Mouse (Mus musculus): ENCODE measurements around the gene Tigd3.

Tigd3 gene

GRCm38 (mm10) chr19:5847306-5847796, 46.6 kb downstream of the Tigd3 start:
- no peak for DNase-seq (ENCODE audit: low spot score)

- peak; percentile 92 for DNase-seq (ENCODE audit: low spot score)
These were observed 47.2 kb downstream of the Tigd3 start for GRCm38 (mm10) chr19:5846557-5847305.

GRCm38 (mm10) chr19:5846154-5846553, 47.8 kb downstream of the Tigd3 start:
- no peak for DNase-seq (ENCODE audit: low spot score)

GRCm38 (mm10) chr19:5845319-5846135, 48.4 kb downstream of the Tigd3 start:
- DNase-seq (ENCODE audit: low spot score) = peak; percentile 96

- DNase-seq (ENCODE audit: low spot score) = no peak
These were observed 49.1 kb downstream of the Tigd3 start for GRCm38 (mm10) chr19:5844831-5845318.

- no peak for DNase-seq (ENCODE audit: low spot score)
These were observed 49.9 kb downstream of the Tigd3 start for GRCm38 (mm10) chr19:5843781-5844691.

- no peak for DNase-seq (ENCODE audit: low spot score)
These were observed 50.9 kb downstream of the Tigd3 start for GRCm38 (mm10) chr19:5842785-5843730.

GRCm38 (mm10) chr19:5841999-5842784, 51.8 kb downstream of the Tigd3 start:
- DNase-seq (ENCODE audit: low spot score) = no peak

- no peak for DNase-seq (ENCODE audit: low spot score)
These were observed 52.5 kb downstream of the Tigd3 start for GRCm38 (mm10) chr19:5841389-5841946.

All from urinary bladder, postnatal 14 days (tissue).